Mouse (Mus musculus): ENCODE results near the gene Kcnk6. TPM values are rescaled to one million over a fixed set of nuclear protein-coding genes. Genes with fewer than 3 reads are reported as not detected.

Kcnk6 gene
- total RNA-seq (2021) = 1 to 10 TPM; 1.6 to 2.6 TPM
- long read RNA-seq, experiment 1, full-length matches to known transcripts = 1 of 1 reads
- long read RNA-seq, experiment 1, partial matches to known transcripts = 0 of 1 reads
- long read RNA-seq, experiment 1, other reads (novel, unspliced or antisense) = 0 of 1 reads
- long read RNA-seq, experiment 2 = 0 reads

GRCm38 (mm10) chr7:29232247-29233013, at the start of gene Kcnk6:
Gene Kcnk6, minus strand, starts transcription at chr7:29232515.
- DNase-seq = peak; percentile 37 to 66

GRCm38 (mm10) chr7:29281201-29282073, 49.1 kb upstream of the Kcnk6 start, which contains the start of gene Spint2:
Gene Spint2, minus strand, starts transcription at chr7:29281912.
- DNase-seq = peak; percentile 42 to 85

DNA sequence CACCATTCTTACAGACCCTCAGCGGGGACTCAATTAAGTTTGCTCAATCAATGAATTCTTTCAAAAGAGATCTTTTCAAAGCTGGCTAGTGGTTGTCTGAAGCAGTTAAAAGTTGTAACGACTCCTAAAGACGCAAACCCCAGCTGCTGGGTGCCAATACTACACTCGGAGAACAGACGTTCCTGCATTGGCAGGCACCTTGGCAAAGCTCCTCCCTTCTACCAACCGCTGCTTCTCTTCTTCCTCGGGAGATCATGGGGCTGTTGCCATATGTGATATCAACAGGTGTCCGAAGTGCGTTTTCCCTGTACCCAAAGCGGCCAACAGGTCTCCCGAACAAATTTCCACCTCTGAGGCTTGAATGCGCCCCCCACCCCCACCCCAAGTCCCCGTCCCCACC, 48.5 kb upstream of the Kcnk6 start:
- DNase-seq = no peak

DNA sequence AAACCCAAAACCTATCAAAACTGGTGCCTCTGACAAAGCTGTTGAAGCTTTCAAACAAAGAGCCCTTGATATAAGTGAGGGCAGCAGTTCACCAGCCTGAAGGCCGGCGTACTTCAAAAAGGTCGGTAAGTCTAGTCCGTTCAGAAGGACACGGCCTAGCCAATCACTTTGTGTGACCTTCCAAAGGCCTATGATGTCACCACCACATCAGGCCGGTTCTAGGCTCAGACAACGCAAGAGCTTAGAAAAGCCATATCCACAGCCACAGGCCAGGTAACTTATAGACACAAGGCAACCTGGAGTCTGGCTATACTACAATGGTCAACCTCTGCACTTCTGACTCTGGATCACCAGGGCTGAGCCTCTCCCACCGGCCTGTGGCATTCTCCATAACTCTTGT, 47.6 kb upstream of the Kcnk6 start:
- DNase-seq = peak in 1 of 2 experiments; percentile 33

DNA sequence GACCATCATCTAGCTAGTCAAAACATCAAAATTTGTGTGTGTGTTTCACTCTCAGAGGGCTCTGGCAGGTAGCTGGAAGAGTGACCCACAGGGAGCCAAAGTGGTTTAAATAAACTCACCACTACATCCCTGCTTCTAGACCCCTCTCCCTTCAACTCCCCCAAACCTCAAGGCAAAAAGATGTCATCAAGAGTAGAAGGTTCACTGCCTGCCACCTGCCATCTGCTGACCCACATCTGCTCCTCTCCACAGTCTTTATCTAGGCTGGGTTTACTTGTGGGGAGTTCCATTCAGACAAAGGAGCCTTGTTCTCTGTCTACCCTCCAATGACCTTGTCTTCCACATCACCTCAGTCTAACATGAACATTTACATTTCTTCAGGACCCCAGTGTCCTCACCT, 46.9 kb upstream of the Kcnk6 start:
- DNase-seq = no peak

- no peak for DNase-seq
These were observed 45.2 kb upstream of the Kcnk6 start for GRCm38 (mm10) chr7:29277510-29277909.

DNA sequence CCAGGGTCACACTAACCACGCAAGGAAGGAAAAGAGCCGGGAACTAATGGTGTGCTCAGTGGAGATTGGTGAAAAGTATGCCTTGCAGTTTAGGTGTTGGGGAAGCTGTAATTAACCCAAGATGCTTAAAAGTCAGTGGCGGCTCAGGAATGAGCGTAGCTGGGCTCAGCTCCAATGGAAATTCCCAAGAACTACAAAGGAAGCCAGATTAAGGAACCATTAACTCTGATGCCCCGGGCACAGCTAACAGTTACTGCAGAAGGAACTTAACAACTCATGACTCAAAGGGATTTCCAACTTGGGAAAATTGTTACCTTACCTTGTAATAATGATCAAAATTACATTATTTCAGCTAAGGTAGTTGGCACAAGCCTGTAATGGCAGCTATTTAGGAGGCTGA, 44.4 kb upstream of the Kcnk6 start:
- peak in 1 of 2 experiments; percentile 20 for DNase-seq

GRCm38 (mm10) chr7:29271687-29272465, 39.6 kb upstream of the Kcnk6 start:
- DNase-seq = no peak

GRCm38 (mm10) chr7:29270445-29270844, 38.1 kb upstream of the Kcnk6 start:
- no peak for DNase-seq

- no peak for DNase-seq
These were observed 34.6 kb upstream of the Kcnk6 start for GRCm38 (mm10) chr7:29266931-29267330.

- no peak for DNase-seq
These were observed 33.3 kb upstream of the Kcnk6 start for GRCm38 (mm10) chr7:29265636-29266035.

GRCm38 (mm10) chr7:29263831-29264230, 31.5 kb upstream of the Kcnk6 start:
- DNase-seq = no peak

- no peak for DNase-seq
These were observed 29.8 kb upstream of the Kcnk6 start for GRCm38 (mm10) chr7:29262151-29262550.

DNA sequence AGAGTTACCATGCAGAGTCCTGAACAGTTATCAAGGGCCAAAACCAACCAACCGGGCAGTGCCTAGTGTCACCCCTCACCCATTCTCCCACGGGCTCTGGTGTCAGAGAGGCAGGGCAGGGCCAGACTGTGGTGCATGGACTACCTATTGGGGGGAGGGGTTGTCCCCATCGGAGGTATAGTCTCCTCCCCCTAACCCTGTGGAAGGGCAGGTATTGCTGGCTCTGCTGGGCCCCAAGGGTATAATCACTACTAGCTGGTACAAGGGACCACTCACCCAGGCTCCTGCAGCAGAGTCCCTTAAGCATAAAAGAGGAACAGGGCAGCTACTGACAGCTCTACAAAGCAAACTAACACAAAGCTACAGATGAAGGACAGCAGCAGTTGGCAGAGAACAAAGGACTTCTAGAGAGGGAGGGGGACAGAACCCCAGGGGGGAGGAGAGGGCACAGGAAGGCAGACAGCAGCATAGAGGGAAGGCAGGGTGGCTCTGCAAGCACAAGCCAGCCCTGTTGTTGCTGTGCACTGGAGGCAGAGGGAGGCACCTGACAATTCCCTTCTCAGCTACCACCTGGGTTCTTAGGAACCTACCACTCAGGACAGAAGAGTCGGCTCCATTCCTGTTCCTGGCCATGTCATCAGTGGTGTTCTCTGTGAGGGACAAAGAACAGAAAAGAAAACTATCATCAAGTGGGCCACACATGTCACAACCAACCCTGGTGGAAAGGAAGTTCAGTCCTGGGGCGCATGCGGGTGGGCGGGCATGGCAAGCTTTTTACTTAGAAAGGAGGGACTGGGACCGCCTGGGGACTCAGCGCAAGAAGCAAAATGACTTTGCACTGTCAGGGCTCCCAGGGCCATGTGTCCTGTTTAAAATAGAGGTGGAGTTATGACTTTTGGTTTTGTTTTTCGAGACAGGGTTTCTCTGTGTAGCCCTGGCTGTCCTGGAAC, 27.7 kb upstream of the Kcnk6 start:
- DNase-seq = no peak

- peak in 1 of 2 experiments; percentile 22 for DNase-seq
These were observed 25.1 kb upstream of the Kcnk6 start for GRCm38 (mm10) chr7:29257368-29257767.

DNA sequence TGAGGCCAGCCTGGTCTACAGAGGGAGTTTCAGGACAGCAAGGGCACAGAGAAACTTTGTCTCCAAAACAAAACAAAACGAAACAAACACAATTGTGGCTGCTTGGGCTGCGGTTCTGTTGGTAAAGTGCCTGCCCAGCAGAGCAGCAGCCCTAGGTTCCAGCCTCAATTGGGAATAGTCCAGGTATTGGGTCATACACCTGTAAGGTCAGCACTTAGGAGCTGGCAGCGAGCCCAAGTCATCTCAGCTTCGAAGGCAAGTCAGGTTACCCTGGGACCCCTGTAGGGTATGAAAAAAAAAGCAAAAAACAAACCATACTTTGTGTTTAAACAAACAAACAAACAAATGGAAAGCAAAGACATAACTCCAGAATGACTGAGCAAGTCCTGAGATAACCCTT, 23.6 kb upstream of the Kcnk6 start:
- DNase-seq = no peak

DNA sequence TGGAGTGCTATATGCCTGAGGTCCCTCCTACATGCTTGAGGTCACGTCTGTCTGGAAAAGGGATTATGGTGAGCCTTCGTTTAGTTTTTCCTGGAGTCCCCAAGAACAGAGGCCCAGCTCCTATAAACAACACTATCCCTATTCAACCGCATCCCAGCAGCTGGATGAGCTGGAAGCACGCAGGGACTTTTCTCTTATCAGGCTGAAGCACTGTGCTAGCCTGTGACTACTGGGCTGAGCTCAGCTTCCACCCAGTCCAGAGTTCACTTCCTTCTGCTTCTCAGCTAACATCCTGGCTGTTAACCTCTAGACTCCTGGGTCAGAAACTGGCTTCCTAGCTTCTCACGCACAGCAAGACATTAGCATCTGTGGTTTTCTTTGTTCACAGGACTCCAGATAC, 21.5 kb upstream of the Kcnk6 start:
- no peak for DNase-seq

- no peak for DNase-seq
These were observed 18.9 kb upstream of the Kcnk6 start for GRCm38 (mm10) chr7:29251166-29251565.

GRCm38 (mm10) chr7:29248261-29248841, 16.0 kb upstream of the Kcnk6 start, which contains the start of gene 2200002D01Rik:
Gene 2200002D01Rik, minus strand, starts transcription at chr7:29248466.
- peak; percentile 59 for DNase-seq

GRCm38 (mm10) chr7:29247706-29248105, 15.4 kb upstream of the Kcnk6 start:
- DNase-seq = peak; percentile 21 to 41
